Mouse (Mus musculus) limb, embryonic 11.5 days (tissue): Measurements from ENCODE around the gene Slc35a3. TPM values are rescaled to one million over a fixed set of nuclear protein-coding genes. Genes with fewer than 3 reads are reported as not detected.
"Not testable (repeated sequence)": the region's sequence is repeated elsewhere in the genome, so short reads cannot be mapped to it uniquely, and the experiment has no call there.

Experiments
- ATAC-seq: fragments of 200-750 bp; cut with Nextera tagmentation; 2 replicates; pipeline ENCODE4 v1.8.0; 2017; ENCODE audit warnings: low read depth; ENCODE audit not compliant: insufficient number of reproducible peaks, low FRiP score, low TSS enrichment
- DNase-seq: peaks from one replicate; pipeline ENCODE4 v3.0.0-alpha.2; 2015; ENCODE audit warnings: low spot score
- H3K27ac ChIP-seq: fragments of 300-500 bp; sonication (generic); replicated peaks from 2 replicates; pipeline ENCODE4 v1.5.1; 2014; ENCODE audit warnings: low read depth, mild to moderate bottlenecking, low read length
- H3K27me3 ChIP-seq: fragments of 300-500 bp; sonication (generic); 2 replicates; pipeline ENCODE4 v1.6.1; 2014; ENCODE audit warnings: mild to moderate bottlenecking, low read length, mixed read lengths; ENCODE audit not compliant: control insufficient read depth, insufficient read depth
- H3K36me3 ChIP-seq: fragments of 300-500 bp; sonication (generic); 2 replicates; pipeline ENCODE4 v1.6.1; 2014; ENCODE audit warnings: mild to moderate bottlenecking, low read length, moderate library complexity, mixed read lengths; ENCODE audit not compliant: control insufficient read depth, insufficient read depth
- H3K4me1 ChIP-seq: fragments of 300-500 bp; sonication (generic); 2 replicates; pipeline ENCODE4 v1.6.1; 2014; ENCODE audit warnings: low read length, mixed read lengths; ENCODE audit not compliant: control insufficient read depth, insufficient read depth
- H3K4me2 ChIP-seq: fragments of 300-500 bp; sonication (generic); 2 replicates; pipeline ENCODE4 v1.6.1; 2014; ENCODE audit warnings: low read depth, mild to moderate bottlenecking, moderate library complexity; ENCODE audit not compliant: severe bottlenecking
- H3K4me3 ChIP-seq: fragments of 300-500 bp; sonication (generic); 2 replicates; pipeline ENCODE4 v1.5.1; 2014; ENCODE audit warnings: low read depth, low read length
- H3K9ac ChIP-seq: fragments of 300-500 bp; sonication (generic); 2 replicates; pipeline ENCODE4 v1.6.1; 2014; ENCODE audit warnings: mild to moderate bottlenecking, low read length
- H3K9me3 ChIP-seq: fragments of 300-500 bp; sonication (generic); 2 replicates; pipeline ENCODE4 v1.6.1; 2016; ENCODE audit warnings: low read length; ENCODE audit not compliant: control insufficient read depth
- WGBS: fragments of 180-500 bp; shearing (Covaris S2); extraction: QIAGEN DNeasy Blood & Tissue Kit; methylation state at CpG from one replicate; pipeline ENCODE4 v1.1.7; 2014; 5-methylcytosine and 5-hydroxymethylcytosine counted together
- polyA plus RNA-seq: library from polyadenylated mRNA; unstranded; fragments of >200 nt; fragmentation: Nextera tagmentation; extraction: Ambion mirVana; gene quantifications from 2 replicates; pipeline ENCODE4 v1.2.1, GENCODE M21; 2014

The Slc35a3 gene
- polyA plus RNA-seq, 1 experiment from 2014 or later, result 6.8 TPM

GRCm38 (mm10) chr3:116654051-116654450, 58.6 kb downstream of the Slc35a3 start:
- not testable (repeated sequence) for H3K4me3 ChIP-seq, H3K9ac ChIP-seq, DNase-seq, H3K4me2 ChIP-seq, H3K27me3 ChIP-seq, H3K4me1 ChIP-seq, H3K27ac ChIP-seq, H3K36me3 ChIP-seq, H3K9me3 ChIP-seq, ATAC-seq
- 90% methylated on average over 11 of the region's 11 CpGs for WGBS

- no peaks in the 10 kb centered on the region for H3K4me1 ChIP-seq
- H3K4me3 ChIP-seq, result no peak overlapping the region
- H3K9me3 ChIP-seq, result no peaks in the 10 kb centered on the region
- H3K36me3 ChIP-seq, result no peaks in the 10 kb centered on the region; the same call in 1 of the 2 replicates
- 86% methylated on average over 5 of the region's 5 CpGs for WGBS
- no peak overlapping the region for H3K27ac ChIP-seq
- ATAC-seq (no peak), DNase-seq (no peak)
- H3K4me2 ChIP-seq, result no peak overlapping the region
- no peaks in the 10 kb centered on the region for H3K27me3 ChIP-seq
- no peak overlapping the region for H3K9ac ChIP-seq
Measured at GRCm38 (mm10) chr3:116653278-116653945, 59.2 kb downstream of the Slc35a3 start.

GRCm38 (mm10) chr3:116652033-116652446, 60.6 kb downstream of the Slc35a3 start:
- peaks cover 3% of the 10 kb centered on the region for H3K36me3 ChIP-seq
- H3K9me3 ChIP-seq, result no peaks in the 10 kb centered on the region
- 86% methylated on average over 3 of the region's 3 CpGs for WGBS
- no peaks in the 10 kb centered on the region for H3K27me3 ChIP-seq
- no peak overlapping the region for H3K4me3 ChIP-seq
- no peak overlapping the region for H3K4me2 ChIP-seq
- DNase-seq, result no peak
- H3K9ac ChIP-seq, result no peak overlapping the region
- ATAC-seq, result no peak
- H3K27ac ChIP-seq, result no peak overlapping the region
- no peaks in the 10 kb centered on the region for H3K4me1 ChIP-seq

GRCm38 (mm10) chr3:116650698-116651097, 61.9 kb downstream of the Slc35a3 start:
- Histone ChIP-seq H3K27ac (no peak overlapping the region), H3K4me3 (no peak overlapping the region), H3K9ac (no peak overlapping the region), H3K4me2 (no peak overlapping the region), H3K4me1 (no peaks in the 10 kb centered on the region), H3K36me3 (peaks cover 5% of the 10 kb centered on the region), H3K9me3 (no peaks in the 10 kb centered on the region), H3K27me3 (no peaks in the 10 kb centered on the region)
- WGBS, result 97% methylated on average over 9 of the region's 9 CpGs
- ATAC-seq (no peak), DNase-seq (no peak)

GRCm38 (mm10) chr3:116648805-116649204, 63.8 kb downstream of the Slc35a3 start:
- Histone ChIP-seq H3K4me2 (no peak overlapping the region), H3K4me3 (no peak overlapping the region), H3K27me3 (no peaks in the 10 kb centered on the region), H3K4me1 (no peaks in the 10 kb centered on the region), H3K27ac (no peak overlapping the region), H3K9me3 (no peaks in the 10 kb centered on the region), H3K9ac (no peak overlapping the region), H3K36me3 (peaks cover 7% of the 10 kb centered on the region)
- WGBS, result 93% methylated on average over 7 of the region's 7 CpGs
- DNase-seq (no peak), ATAC-seq (no peak)

- no peak overlapping the region for H3K4me3 ChIP-seq
- no peaks in the 10 kb centered on the region for H3K4me1 ChIP-seq
- no peak overlapping the region for H3K9ac ChIP-seq
- WGBS, result 95% methylated on average over 1 of the region's 1 CpGs
- H3K36me3 ChIP-seq, result peaks cover 15% of the 10 kb centered on the region
- H3K27ac ChIP-seq, result no peak overlapping the region
- no peaks in the 10 kb centered on the region for H3K27me3 ChIP-seq
- ATAC-seq (no peak), DNase-seq (no peak)
- H3K4me2 ChIP-seq, result no peak overlapping the region
- H3K9me3 ChIP-seq, result no peaks in the 10 kb centered on the region
Measured at GRCm38 (mm10) chr3:116646387-116646786, 66.2 kb downstream of the Slc35a3 start.

GRCm38 (mm10) chr3:116642373-116642772, 70.3 kb downstream of the Slc35a3 start:
- H3K27ac ChIP-seq, result no peak overlapping the region
- ATAC-seq, result no peak
- H3K27me3 ChIP-seq, result no peaks in the 10 kb centered on the region
- no peak overlapping the region for H3K4me3 ChIP-seq
- no peaks in the 10 kb centered on the region for H3K9me3 ChIP-seq
- no peak overlapping the region for H3K9ac ChIP-seq
- H3K4me2 ChIP-seq, result no peak overlapping the region
- H3K4me1 ChIP-seq, result no peaks in the 10 kb centered on the region
- no peak for DNase-seq
- WGBS, result 88% methylated on average over 2 of the region's 2 CpGs
- peaks cover 27% of the 10 kb centered on the region for H3K36me3 ChIP-seq

- no peaks in the 10 kb centered on the region for H3K27me3 ChIP-seq
- WGBS, result 89% methylated on average over 6 of the region's 6 CpGs
- no peak overlapping the region for H3K4me2 ChIP-seq
- no peak overlapping the region for H3K4me3 ChIP-seq
- no peak overlapping the region for H3K9ac ChIP-seq
- no peaks in the 10 kb centered on the region for H3K9me3 ChIP-seq
- H3K27ac ChIP-seq, result no peak overlapping the region
- DNase-seq (no peak), ATAC-seq (no peak)
- H3K4me1 ChIP-seq, result no peaks in the 10 kb centered on the region
- peaks cover 30% of the 10 kb centered on the region; the same call in 1 of the 2 replicates for H3K36me3 ChIP-seq
Measured at GRCm38 (mm10) chr3:116641811-116642371, 70.7 kb downstream of the Slc35a3 start.
